22 mouse cellular contexts compared by ENCODE assay signal in the genomic region with DNA sequence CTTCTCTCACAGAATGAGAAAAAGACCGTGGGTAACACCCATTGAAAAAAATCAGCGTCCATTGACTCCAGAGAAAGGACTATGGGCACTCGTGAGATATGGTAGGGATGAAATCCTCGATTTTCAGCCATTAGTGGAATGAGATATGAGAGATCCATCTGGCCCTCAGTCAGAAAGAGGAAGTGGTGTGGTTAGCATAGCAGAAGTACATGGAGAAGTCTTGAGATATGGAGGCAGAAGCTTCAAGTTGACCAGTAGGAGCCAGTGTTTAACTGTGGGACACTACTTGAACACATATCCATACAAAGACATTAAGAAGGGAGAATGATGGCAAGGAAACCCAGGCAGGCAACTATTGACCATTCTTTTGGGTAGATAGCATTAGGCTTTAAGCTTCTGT.
DNase-seq lines count a peak whose midpoint lies in the region; ATAC-seq and TF ChIP-seq lines count a peak whose summit lies in the region.
"Had no signal": no experiment of that assay in that cellular context is flagged by ENCODE, and none has a peak within 500 bp of the region (broad histone marks: within the 10 kb centered on the region; RNA-seq: fewer than 3 reads in every experiment).

No protein-coding gene starts in this region.

- no peak overlapping the region for H3K9ac ChIP-seq in hindbrain, embryonic 12.5 days
- H3K9ac ChIP-seq: forebrain, embryonic 12.5 days; liver, embryonic 12.5 days had no signal

- no peaks in the 10 kb centered on the region for H3K4me1 ChIP-seq in hindbrain, embryonic 12.5 days
- H3K4me1 ChIP-seq: forebrain, embryonic 12.5 days; hindbrain, embryonic 10.5 days; liver, embryonic 12.5 days had no signal

- TF ChIP-seq CTCF in gastrocnemius, adult 2 months (IDR thresholded peaks at IDR 0.05), result peak; percentile 12; the same call in 1 of the 2 replicates

- WGBS in hindbrain, embryonic 12.5 days, result 89% methylated on average over 4 of the region's 4 CpGs

- H3K4me3 ChIP-seq in gastrocnemius, adult 2 months, result no peak overlapping the region
- H3K4me3 ChIP-seq in hindbrain, embryonic 12.5 days, result no peak overlapping the region
- H3K4me3 ChIP-seq: forebrain, embryonic 12.5 days; hindbrain, embryonic 10.5 days; limb, embryonic 10.5 days; liver, embryonic 12.5 days; megakaryocyte, embryonic 14.5 days; myocyte had no signal

- no peaks in the 10 kb centered on the region for H3K27me3 ChIP-seq in hindbrain, embryonic 12.5 days
- H3K27me3 ChIP-seq: forebrain, embryonic 12.5 days; liver, embryonic 12.5 days had no signal

- no peaks in the 10 kb centered on the region for H3K36me3 ChIP-seq in hindbrain, embryonic 12.5 days
- H3K36me3 ChIP-seq: forebrain, embryonic 12.5 days; hindbrain, embryonic 10.5 days; limb, embryonic 10.5 days; liver, embryonic 12.5 days had no signal

- intact Hi-C loops in gastrocnemius, adult 2 months (cut with DNase I), result no loop called here
- intact Hi-C loops in gastrocnemius, postnatal 14 days (cut with DNase I; ENCODE audit: low total_unique reads), result loop anchor here (10.0 kb wide), 1 partner anchor 107 kb away; no protein-coding TSS in a partner anchor

- no peak for DNase-seq in gastrocnemius, adult 2 months
- no peak for DNase-seq in gastrocnemius, postnatal 14 days
- DNase-seq in spleen, postnatal 36 days (ENCODE audit: low spot score in 2 of 2), result peak; percentile 11 to 28
- no peak for DNase-seq in spleen, postnatal 10 days (ENCODE audit: low spot score in 2 of 2)
- DNase-seq in urinary bladder, adult 18-20 months (ENCODE audit: low spot score in 2 of 2), result no peak
- no peak for DNase-seq in cerebellum, postnatal 14 days
- DNase-seq: cerebellum, adult 11 months; cerebellum, postnatal 10 days; gastrocnemius, postnatal 10 days; kidney, adult 2 months; kidney, postnatal 10 days; midbrain, embryonic 14.5 days; right cerebral cortex, postnatal 14 days; spleen, adult 18-20 months had no signal

- no peaks in the 10 kb centered on the region for H3K9me3 ChIP-seq in hindbrain, embryonic 12.5 days (replicated peaks)
- H3K9me3 ChIP-seq: forebrain, embryonic 12.5 days; hindbrain, embryonic 10.5 days; limb, embryonic 10.5 days; liver, embryonic 12.5 days; megakaryocyte, embryonic 14.5 days had no signal

- peak; percentile 99 for ATAC-seq in megakaryocyte progenitor cell, adult 5-6 weeks (replicated peaks; ENCODE audit: poor library complexity)
- no peak for ATAC-seq in hindbrain, embryonic 12.5 days (ENCODE audit: low FRiP score)
- ATAC-seq: liver, embryonic 12.5 days had no signal

- no peak overlapping the region for H3K4me2 ChIP-seq in hindbrain, embryonic 12.5 days (replicated peaks)
- H3K4me2 ChIP-seq: forebrain, embryonic 12.5 days; liver, embryonic 12.5 days had no signal

- H3K27ac ChIP-seq in gastrocnemius, adult 2 months, result no peak overlapping the region
- no peak overlapping the region for H3K27ac ChIP-seq in hindbrain, embryonic 12.5 days
- H3K27ac ChIP-seq: forebrain, embryonic 12.5 days; hindbrain, embryonic 10.5 days; limb, embryonic 10.5 days; liver, embryonic 12.5 days had no signal

Comparison
In these comparisons a context has a peak if more than half of its experiments do, and no peak if none do; other contexts are left out.
1. DNase-seq: peak in spleen, postnatal 36 days (2 of 2); none in gastrocnemius, adult 2 months (single experiment), gastrocnemius, postnatal 14 days (single experiment), spleen, postnatal 10 days (0 of 2), urinary bladder, adult 18-20 months (0 of 2) and cerebellum, postnatal 14 days (0 of 2).